Mouse (Mus musculus): ENCODE measurements at regions not wholly inside any gene's neighbourhood (a gene's known extent, or its start where the extent isn't known, plus 50 kb on each side); places are given as distances from the start of the nearest gene placed in this dataset.

DNA sequence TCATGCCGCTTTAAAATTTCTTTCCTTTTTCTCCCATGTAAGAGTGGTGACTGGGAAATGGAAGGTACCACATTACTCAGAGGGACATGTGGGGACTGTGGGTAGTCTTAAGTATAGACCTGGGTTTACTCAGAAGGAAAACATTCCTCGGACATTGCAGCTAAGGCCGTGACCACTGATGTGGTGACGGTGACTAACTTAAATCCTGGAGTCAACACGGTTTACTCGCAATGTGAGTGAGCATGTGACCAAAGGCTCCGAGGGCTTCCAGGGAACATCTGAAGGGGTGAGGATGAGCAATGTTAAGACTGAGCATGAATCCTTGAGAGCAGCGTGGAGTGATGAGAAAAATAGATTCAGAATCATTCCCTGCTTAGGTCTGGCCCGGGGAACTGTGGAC, 133.1 kb upstream of the Adamts5 start:
- no peaks in the 10 kb centered on the region for H3K36me3 ChIP-seq
- H3K9me3 ChIP-seq: no peaks in the 10 kb centered on the region
- no peak overlapping the region for H3K4me2 ChIP-seq (replicated peaks)
- no peak overlapping the region for H3K4me3 ChIP-seq (replicated peaks)
- WGBS: 89% methylated on average over 9 of the region's 9 CpGs
- no peak overlapping the region for H3K9ac ChIP-seq (replicated peaks)
- ATAC-seq: no peak
- no peaks in the 10 kb centered on the region for H3K4me1 ChIP-seq (replicated peaks)
- H3K27me3 ChIP-seq: no peaks in the 10 kb centered on the region
- H3K27ac ChIP-seq: no peak overlapping the region

GRCm38 (mm10) chr16:86027700-86028099, 126.1 kb upstream of the Adamts5 start:
- H3K9ac ChIP-seq (replicated peaks): no peak overlapping the region
- H3K36me3 ChIP-seq: no peaks in the 10 kb centered on the region
- H3K4me1 ChIP-seq (replicated peaks): no peaks in the 10 kb centered on the region
- H3K27me3 ChIP-seq: no peaks in the 10 kb centered on the region
- no peak overlapping the region for H3K4me2 ChIP-seq (replicated peaks)
- WGBS: 71% methylated on average over 2 of the region's 2 CpGs
- no peak overlapping the region for H3K27ac ChIP-seq
- no peaks in the 10 kb centered on the region for H3K9me3 ChIP-seq
- ATAC-seq: no peak
- H3K4me3 ChIP-seq (replicated peaks): no peak overlapping the region

GRCm38 (mm10) chr16:86015336-86015735, 113.7 kb upstream of the Adamts5 start:
- H3K27ac ChIP-seq: no peak overlapping the region
- no peaks in the 10 kb centered on the region for H3K27me3 ChIP-seq
- H3K4me2 ChIP-seq (replicated peaks): no peak overlapping the region
- H3K4me3 ChIP-seq (replicated peaks): no peak overlapping the region
- no peaks in the 10 kb centered on the region for H3K9me3 ChIP-seq
- WGBS: 97% methylated on average over 1 of the region's 1 CpGs
- no peak overlapping the region for H3K9ac ChIP-seq (replicated peaks)
- ATAC-seq: no peak
- H3K36me3 ChIP-seq: no peaks in the 10 kb centered on the region
- no peaks in the 10 kb centered on the region for H3K4me1 ChIP-seq (replicated peaks)

DNA sequence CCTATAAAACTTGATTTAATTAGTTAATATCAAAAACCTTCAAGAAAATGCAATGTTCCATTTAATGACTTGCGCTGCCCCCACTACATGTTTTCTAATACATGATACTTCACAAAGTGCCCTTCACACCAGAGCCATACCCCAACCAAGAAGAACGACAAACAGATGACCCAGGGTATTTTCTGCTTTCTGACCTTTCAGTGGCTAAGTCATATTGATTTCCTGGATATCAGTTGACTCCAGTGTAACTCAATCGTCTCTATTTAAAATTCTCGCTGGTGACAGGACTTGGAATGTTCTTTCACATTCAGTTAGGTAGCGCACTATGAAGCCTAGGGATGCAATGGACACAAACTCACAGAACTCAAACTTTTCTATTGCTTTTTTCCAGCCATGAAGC, 109.4 kb upstream of the Adamts5 start:
- H3K9me3 ChIP-seq: no peaks in the 10 kb centered on the region
- no peak overlapping the region for H3K9ac ChIP-seq (replicated peaks)
- H3K4me2 ChIP-seq (replicated peaks): no peak overlapping the region
- H3K36me3 ChIP-seq: no peaks in the 10 kb centered on the region
- no peak for ATAC-seq
- H3K4me3 ChIP-seq (replicated peaks): no peak overlapping the region
- H3K4me1 ChIP-seq (replicated peaks): 0 out of 2 replicates have a peak, but pooled peaks cover 4% of the 10 kb centered on the region
- H3K27ac ChIP-seq: no peak overlapping the region
- no peaks in the 10 kb centered on the region for H3K27me3 ChIP-seq
- WGBS: 72% methylated on average over 5 of the region's 5 CpGs

DNA sequence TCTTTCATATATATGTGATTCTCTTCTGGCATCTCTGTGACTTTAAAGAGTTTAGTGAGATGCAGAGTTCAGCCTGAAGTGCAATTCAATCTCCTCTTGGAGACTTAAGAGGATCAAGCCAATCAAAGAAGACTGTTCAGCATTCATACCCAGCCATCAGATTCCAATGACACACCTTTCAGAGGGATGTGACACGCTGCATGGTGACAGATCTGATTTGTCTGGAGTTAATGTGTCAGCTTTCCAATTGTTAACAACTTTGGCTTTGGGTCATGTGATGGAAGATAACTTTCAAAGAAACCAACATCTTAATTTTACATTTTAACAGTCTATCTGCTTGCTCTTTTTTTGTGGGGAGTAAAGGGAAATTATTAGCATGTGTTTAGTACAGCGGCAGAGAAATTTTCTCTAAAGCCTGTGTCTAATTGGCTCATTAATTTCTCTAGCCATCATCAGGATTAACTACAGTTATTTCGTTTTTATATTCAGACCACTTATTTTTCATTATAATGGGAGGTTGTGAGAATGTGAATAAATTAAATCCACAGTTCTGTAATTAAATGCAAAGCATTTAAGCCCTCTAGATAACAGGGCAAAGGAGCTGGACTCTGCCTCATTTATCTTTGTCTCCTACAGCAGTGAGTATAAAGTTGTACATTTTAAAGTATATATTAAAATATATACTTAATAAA, 108.2 kb upstream of the Adamts5 start:
- H3K4me3 ChIP-seq (replicated peaks): no peak overlapping the region
- no peaks in the 10 kb centered on the region for H3K27me3 ChIP-seq
- H3K9me3 ChIP-seq: no peaks in the 10 kb centered on the region
- no peak overlapping the region for H3K27ac ChIP-seq
- H3K4me1 ChIP-seq (replicated peaks): 0 out of 2 replicates have a peak, but pooled peaks cover 4% of the 10 kb centered on the region
- no peak overlapping the region for H3K4me2 ChIP-seq (replicated peaks)
- ATAC-seq: peak; percentile 70; the same call in 1 of the 2 replicates
- 28% methylated on average over 3 of the region's 3 CpGs for WGBS
- no peak overlapping the region for H3K9ac ChIP-seq (replicated peaks)
- no peaks in the 10 kb centered on the region for H3K36me3 ChIP-seq

- H3K9me3 ChIP-seq: no peaks in the 10 kb centered on the region
- 87% methylated on average over 1 of the region's 1 CpGs for WGBS
- no peak overlapping the region for H3K9ac ChIP-seq (replicated peaks)
- no peaks in the 10 kb centered on the region for H3K36me3 ChIP-seq
- H3K4me2 ChIP-seq (replicated peaks): no peak overlapping the region
- ATAC-seq: no peak
- 0 out of 2 replicates have a peak, but pooled peaks cover 4% of the 10 kb centered on the region for H3K4me1 ChIP-seq (replicated peaks)
- no peak overlapping the region for H3K4me3 ChIP-seq (replicated peaks)
- H3K27me3 ChIP-seq: no peaks in the 10 kb centered on the region
- H3K27ac ChIP-seq: no peak overlapping the region
These were observed 106.2 kb upstream of the Adamts5 start for GRCm38 (mm10) chr16:86007799-86008198.

DNA sequence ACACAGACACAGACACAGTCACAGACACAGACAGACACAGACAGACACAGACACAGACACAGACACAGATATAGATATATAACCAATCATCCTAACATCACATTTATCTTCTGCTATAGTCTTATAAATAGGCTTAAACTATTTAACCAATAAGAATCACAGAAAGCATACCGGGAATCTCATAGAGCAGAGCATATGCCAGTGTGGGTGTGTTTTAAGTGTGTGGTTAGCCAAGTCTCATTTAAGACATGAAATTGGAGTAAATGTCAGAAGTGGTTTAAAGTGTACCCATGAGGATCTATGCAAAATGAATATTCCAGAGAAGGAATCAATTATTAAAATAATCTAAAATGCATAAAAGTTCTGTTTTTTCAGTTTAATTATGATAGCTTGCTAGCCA, 99.2 kb upstream of the Adamts5 start:
- WGBS: 96% methylated on average over 1 of the region's 1 CpGs
- H3K27ac ChIP-seq: no peak overlapping the region
- no peak overlapping the region for H3K9ac ChIP-seq (replicated peaks)
- H3K4me1 ChIP-seq (replicated peaks): no peaks in the 10 kb centered on the region
- no peak overlapping the region for H3K4me3 ChIP-seq (replicated peaks)
- no peaks in the 10 kb centered on the region for H3K36me3 ChIP-seq
- no peak overlapping the region for H3K4me2 ChIP-seq (replicated peaks)
- no peak for ATAC-seq
- no peaks in the 10 kb centered on the region for H3K9me3 ChIP-seq
- no peaks in the 10 kb centered on the region for H3K27me3 ChIP-seq

DNA sequence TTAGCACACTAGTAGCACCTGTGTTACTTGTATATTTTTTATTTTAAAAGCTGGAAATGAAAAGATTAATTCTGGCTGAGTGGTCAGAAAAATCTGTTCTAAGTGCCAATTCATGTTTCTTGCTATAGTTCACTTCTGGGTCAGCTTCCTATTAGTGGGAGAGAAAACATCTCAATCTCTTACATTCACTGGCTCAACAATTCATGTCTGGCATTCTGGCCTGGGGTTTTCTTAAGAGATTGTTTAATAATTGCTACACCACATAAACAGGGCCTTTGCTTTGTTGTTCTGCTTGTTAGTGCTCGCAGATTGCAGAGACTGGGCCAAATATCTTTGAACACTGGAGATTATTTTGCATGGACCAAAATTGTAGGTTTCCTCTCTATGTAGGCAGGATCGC, 84.2 kb upstream of the Adamts5 start:
- no peak overlapping the region for H3K27ac ChIP-seq
- no peaks in the 10 kb centered on the region for H3K9me3 ChIP-seq
- H3K36me3 ChIP-seq: no peaks in the 10 kb centered on the region
- no peaks in the 10 kb centered on the region for H3K27me3 ChIP-seq
- 80% methylated on average over 2 of the region's 2 CpGs for WGBS
- ATAC-seq: no peak
- H3K4me1 ChIP-seq (replicated peaks): no peaks in the 10 kb centered on the region
- H3K4me3 ChIP-seq (replicated peaks): no peak overlapping the region
- no peak overlapping the region for H3K9ac ChIP-seq (replicated peaks)
- H3K4me2 ChIP-seq (replicated peaks): no peak overlapping the region

- Histone ChIP-seq H3K9ac (replicated peaks) (no peak overlapping the region), H3K4me3 (replicated peaks) (no peak overlapping the region), H3K4me2 (replicated peaks) (no peak overlapping the region), H3K36me3 (no peaks in the 10 kb centered on the region), H3K4me1 (replicated peaks) (no peaks in the 10 kb centered on the region), H3K27ac (no peak overlapping the region), H3K27me3 (no peaks in the 10 kb centered on the region), H3K9me3 (no peaks in the 10 kb centered on the region)
- peak; percentile 34; the same call in 1 of the 2 replicates for ATAC-seq
- 73% methylated on average over 2 of the region's 2 CpGs for WGBS
These were observed 75.5 kb upstream of the Adamts5 start for GRCm38 (mm10) chr16:85977102-85977501.

DNA sequence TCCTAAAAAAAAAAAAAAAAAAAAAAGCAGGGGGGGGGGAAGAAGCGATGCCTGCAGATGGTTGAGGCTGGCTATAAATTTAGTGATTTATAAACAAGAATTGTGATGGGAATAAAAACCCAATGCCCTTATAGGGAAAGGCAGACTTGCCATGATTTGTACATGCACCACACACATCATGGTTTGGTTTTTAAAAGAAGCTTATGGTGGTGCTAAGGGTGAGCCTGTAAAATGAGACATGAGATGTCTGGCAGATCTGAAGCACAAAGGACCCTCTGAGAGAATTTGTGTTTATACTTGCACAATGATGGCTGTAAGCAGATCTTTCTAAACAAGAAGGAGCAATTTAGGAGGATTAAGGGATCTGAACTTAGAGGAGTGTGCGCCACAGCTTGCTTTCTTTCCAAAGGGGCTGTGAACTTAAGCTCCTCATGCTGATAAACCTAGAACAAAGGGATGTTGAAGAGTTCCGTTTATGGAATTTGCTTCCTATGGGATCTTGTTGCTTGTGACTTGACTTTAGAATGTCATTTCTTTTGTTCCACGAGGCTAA, 65.3 kb upstream of the Adamts5 start:
- H3K4me2 ChIP-seq (replicated peaks): no peak overlapping the region
- peaks cover 19% of the 10 kb centered on the region for H3K27me3 ChIP-seq
- no peak overlapping the region for H3K9ac ChIP-seq (replicated peaks)
- ATAC-seq: no peak
- no peaks in the 10 kb centered on the region for H3K9me3 ChIP-seq
- no peak overlapping the region for H3K4me3 ChIP-seq (replicated peaks)
- WGBS: 12% methylated on average over 4 of the region's 4 CpGs
- peaks cover 13% of the 10 kb centered on the region; the same call in 1 of the 2 replicates for H3K4me1 ChIP-seq (replicated peaks)
- H3K36me3 ChIP-seq: no peaks in the 10 kb centered on the region
- no peak overlapping the region for H3K27ac ChIP-seq

DNA sequence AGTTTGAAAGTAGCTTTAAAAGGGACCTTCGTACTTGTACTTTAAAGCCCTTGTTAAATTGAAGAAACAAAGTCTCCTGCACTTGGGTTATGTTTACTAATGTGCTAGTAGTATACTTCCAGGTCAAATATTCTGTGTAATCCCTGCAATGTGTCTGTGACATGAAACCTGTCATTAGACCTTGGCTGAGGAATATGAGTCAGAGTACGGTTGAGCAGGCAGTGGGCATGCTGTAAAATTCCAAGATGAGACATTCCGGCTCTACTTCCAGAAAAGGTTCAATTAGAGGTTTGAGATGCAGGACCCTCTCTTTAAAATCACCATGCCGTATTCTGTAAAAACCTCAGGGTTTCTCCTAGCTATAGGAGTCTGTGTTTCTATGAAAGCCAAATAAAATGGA, 64.6 kb upstream of the Adamts5 start:
- Histone ChIP-seq H3K27ac (no peak overlapping the region), H3K9me3 (no peaks in the 10 kb centered on the region), H3K27me3 (peaks cover 21% of the 10 kb centered on the region), H3K4me1 (replicated peaks) (peaks cover 13% of the 10 kb centered on the region; the same call in 1 of the 2 replicates), H3K36me3 (no peaks in the 10 kb centered on the region), H3K9ac (replicated peaks) (no peak overlapping the region), H3K4me2 (replicated peaks) (no peak overlapping the region), H3K4me3 (replicated peaks) (no peak overlapping the region)
- WGBS: 66% methylated on average over 4 of the region's 4 CpGs
- ATAC-seq: no peak

DNA sequence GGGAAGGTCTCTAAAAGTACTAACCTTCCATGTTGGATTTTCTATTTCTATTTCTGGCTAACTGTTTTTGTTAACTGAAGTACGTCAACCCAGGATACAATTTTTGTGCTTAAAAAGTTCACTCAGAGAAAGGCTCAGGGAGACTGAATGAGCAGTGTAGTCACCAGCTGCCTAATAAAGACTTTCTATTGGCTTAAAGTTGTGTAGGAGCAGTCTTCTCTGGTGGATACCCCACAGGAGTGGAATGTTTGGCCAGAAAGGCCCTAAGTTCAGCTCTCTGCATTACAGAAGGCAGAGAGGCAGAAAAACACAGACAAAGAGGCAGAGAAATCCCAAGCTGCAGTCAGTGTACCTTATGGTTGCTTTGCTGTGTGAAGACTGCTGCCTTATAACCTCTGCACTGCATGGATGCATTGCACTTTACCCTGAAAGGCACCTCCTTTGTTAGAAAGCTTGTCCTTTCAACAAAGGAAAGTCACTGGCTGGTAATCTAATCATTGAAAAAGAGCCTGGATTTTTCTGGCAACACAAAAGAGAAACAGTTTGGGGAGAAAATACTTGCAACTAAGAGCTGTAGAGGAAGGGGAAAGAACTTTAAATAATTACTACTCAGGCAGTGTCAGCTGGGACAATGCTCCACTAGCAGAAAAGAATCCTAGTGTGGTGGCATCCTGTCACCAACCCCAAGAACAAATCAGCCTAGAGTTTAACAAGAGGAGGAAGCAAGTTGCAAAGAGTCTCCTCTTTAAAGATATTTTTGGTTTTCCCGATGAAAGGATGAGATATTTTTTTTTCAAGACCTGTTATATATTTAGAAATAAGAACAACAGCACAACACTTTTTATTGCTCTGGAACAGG, 63.0 kb upstream of the Adamts5 start:
- Histone ChIP-seq H3K9ac (replicated peaks) (no peak overlapping the region), H3K9me3 (no peaks in the 10 kb centered on the region), H3K4me3 (replicated peaks) (no peak overlapping the region), H3K4me2 (replicated peaks) (no peak overlapping the region), H3K4me1 (replicated peaks) (peaks cover 13% of the 10 kb centered on the region; the same call in 1 of the 2 replicates), H3K27me3 (peaks cover 22% of the 10 kb centered on the region), H3K36me3 (no peaks in the 10 kb centered on the region), H3K27ac (no peak overlapping the region)
- 25% methylated on average over 2 of the region's 2 CpGs for WGBS
- ATAC-seq: 0 out of 2 replicates have a peak, but pooled peaks have one; percentile 6
